Mouse (Mus musculus) neural tube, embryonic 12.5 days (tissue): ENCODE measurements around the gene Mre11a. TPM values are rescaled to one million over a fixed set of nuclear protein-coding genes. Genes with fewer than 3 reads are reported as not detected.

ENCODE experiments used
- ATAC-seq: fragments of 200-750 bp; cut with Nextera tagmentation; 2 replicates; pipeline ENCODE4 v1.8.0; 2017; ENCODE audit warnings: low read depth, mild to moderate bottlenecking, moderate TSS enrichment, moderate library complexity; ENCODE audit not compliant: low FRiP score
- H3K27ac ChIP-seq: fragments of 300-500 bp; sonication (generic); 2 replicates; pipeline ENCODE4 v1.5.1; 2016
- H3K27me3 ChIP-seq: fragments of 300-500 bp; sonication (generic); replicated peaks from 2 replicates; pipeline ENCODE4 v1.6.1; 2016; ENCODE audit warnings: mild to moderate bottlenecking
- H3K36me3 ChIP-seq: fragments of 300-500 bp; sonication (generic); 2 replicates; pipeline ENCODE4 v1.6.1; 2016; ENCODE audit warnings: mild to moderate bottlenecking
- H3K4me1 ChIP-seq: fragments of 300-500 bp; sonication (generic); 2 replicates; pipeline ENCODE4 v1.6.1; 2016
- H3K4me2 ChIP-seq: fragments of 300-500 bp; sonication (generic); replicated peaks from 2 replicates; pipeline ENCODE4 v1.6.1; 2016; ENCODE audit warnings: mild to moderate bottlenecking
- H3K4me3 ChIP-seq: fragments of 300-500 bp; sonication (generic); 2 replicates; pipeline ENCODE4 v1.5.1; 2016
- H3K9ac ChIP-seq: fragments of 300-500 bp; sonication (generic); 2 replicates; pipeline ENCODE4 v1.6.1; 2016; ENCODE audit warnings: mild to moderate bottlenecking
- H3K9me3 ChIP-seq: fragments of 300-500 bp; sonication (generic); 2 replicates; pipeline ENCODE4 v1.6.1; 2016; ENCODE audit warnings: mild to moderate bottlenecking
- WGBS: fragments of 180-500 bp; shearing (Covaris S2); methylation state at CpG from one replicate; pipeline ENCODE4 v1.1.7; 2016; 5-methylcytosine and 5-hydroxymethylcytosine counted together
- polyA plus RNA-seq: library from polyadenylated mRNA; unstranded; fragments of >200 nt; fragmentation: Nextera tagmentation; extraction: Ambion mirVana; gene quantifications from 2 replicates; pipeline ENCODE4 v1.2.1, GENCODE M21; 2016

Gene Mre11a
- polyA plus RNA-seq, 1 experiment from 2014 or later = 19.7 TPM

DNA sequence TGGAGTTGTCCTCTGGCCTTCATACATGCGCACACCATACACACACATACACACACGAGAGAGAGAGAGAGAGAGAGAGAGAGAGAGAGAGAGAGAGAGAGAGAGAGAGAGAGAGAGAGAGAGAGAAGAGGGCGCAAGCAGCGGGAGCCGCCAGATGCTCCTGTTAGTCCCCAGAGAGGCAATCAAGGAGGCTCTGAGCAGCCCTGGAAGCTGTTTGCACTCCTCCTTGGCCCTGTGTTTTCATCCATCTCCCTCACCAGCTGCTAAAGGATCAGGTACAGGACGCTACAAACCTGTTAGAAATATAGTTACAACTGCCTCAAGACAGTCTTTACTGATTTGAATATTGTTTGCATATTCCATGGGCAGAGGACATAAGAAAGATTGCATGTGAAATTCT lies 14.6 kb upstream of the Mre11a start:
- no peak for ATAC-seq

DNA sequence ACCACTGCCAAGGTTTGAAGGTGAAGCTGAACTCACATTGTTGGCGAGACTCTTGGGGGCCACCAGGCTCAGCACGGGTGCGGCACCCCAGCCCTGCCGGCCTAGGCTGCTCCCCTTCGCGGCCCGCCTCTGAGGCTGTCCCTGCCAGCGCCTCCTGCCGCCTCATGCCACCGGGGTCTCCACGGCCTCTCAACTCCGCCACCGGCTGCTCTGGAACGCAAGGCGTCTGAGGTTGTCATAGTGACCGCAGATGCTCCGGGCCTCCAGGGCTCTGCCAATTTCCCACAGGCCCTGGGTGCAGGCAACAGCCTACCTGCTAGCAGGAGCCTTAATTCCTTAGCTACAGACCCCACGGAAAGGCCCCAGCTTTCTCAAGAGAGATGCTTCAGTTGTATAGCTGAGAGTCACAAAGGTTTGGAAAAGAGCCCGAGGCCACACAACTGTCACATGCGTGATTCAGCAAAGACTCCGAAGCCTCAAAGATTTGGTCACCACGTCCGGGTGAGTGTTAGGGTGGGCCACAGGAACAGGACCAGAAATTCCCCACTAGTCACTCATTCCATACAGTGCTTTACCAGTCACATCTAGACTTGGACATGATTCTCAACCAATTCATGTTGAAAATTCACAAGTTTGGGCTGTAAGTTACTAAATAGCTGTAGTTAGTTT lies 13.5 kb upstream of the Mre11a start, which contains the start of gene 1700012B09Rik:
TSS of gene 1700012B09Rik (minus strand) at position 228 of the 669 bp plus-strand sequence.
- Histone ChIP-seq H3K4me2 (peak within 1 kb of the TSS; percentile 39), H3K9me3 (no peaks in the 10 kb centered on the region), H3K4me1 (peaks cover 18% of the 10 kb centered on the region), H3K27ac (no peak within 1 kb of the TSS), H3K36me3 (no peaks in the 10 kb centered on the region), H3K27me3 (no peaks in the 10 kb centered on the region), H3K9ac (0 out of 2 replicates have a peak within 1 kb of the TSS, but pooled peaks have one; percentile 4), H3K4me3 (no peak within 1 kb of the TSS)
- 19% methylated on average over 23 of the region's 23 CpGs for WGBS
- peak; percentile 74 for ATAC-seq

More for the DNA sequence above, 14.6 kb upstream of the Mre11a start:
- H3K4me1 ChIP-seq = peaks cover 18% of the 10 kb centered on the region
- 44% methylated on average over 6 of the region's 6 CpGs for WGBS
- H3K9me3 ChIP-seq = no peaks in the 10 kb centered on the region
- no peaks in the 10 kb centered on the region for H3K27me3 ChIP-seq
- H3K27ac ChIP-seq = no peak overlapping the region
- H3K9ac ChIP-seq = no peak overlapping the region
- no peak overlapping the region for H3K4me2 ChIP-seq
- H3K4me3 ChIP-seq = no peak overlapping the region
- no peaks in the 10 kb centered on the region for H3K36me3 ChIP-seq

DNA sequence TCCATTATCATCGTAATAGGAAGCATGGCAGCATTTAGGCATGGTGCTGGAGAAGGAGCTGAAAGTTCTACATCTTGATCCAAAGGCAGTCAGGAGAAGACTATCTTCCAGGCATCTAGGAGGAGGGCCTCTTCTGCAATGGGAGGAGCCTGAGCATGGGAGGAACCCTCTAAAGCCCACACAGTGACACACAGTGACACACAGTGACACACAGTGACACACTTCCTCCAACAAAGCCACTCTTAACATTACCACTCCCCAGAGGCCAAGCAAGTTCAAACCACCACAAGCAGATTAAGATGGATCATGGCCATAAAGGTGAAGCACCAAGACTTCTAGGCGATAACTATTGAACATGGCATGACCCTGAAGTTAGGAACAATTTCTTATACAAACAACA lies 12.4 kb upstream of the Mre11a start:
- 94% methylated on average over 2 of the region's 2 CpGs for WGBS
- ATAC-seq = no peak
- H3K9ac ChIP-seq = no peak overlapping the region
- H3K27ac ChIP-seq = no peak overlapping the region
- no peaks in the 10 kb centered on the region for H3K36me3 ChIP-seq
- H3K27me3 ChIP-seq = no peaks in the 10 kb centered on the region
- H3K4me2 ChIP-seq = no peak overlapping the region
- no peak overlapping the region for H3K4me3 ChIP-seq
- peaks cover 18% of the 10 kb centered on the region for H3K4me1 ChIP-seq
- H3K9me3 ChIP-seq = no peaks in the 10 kb centered on the region

DNA sequence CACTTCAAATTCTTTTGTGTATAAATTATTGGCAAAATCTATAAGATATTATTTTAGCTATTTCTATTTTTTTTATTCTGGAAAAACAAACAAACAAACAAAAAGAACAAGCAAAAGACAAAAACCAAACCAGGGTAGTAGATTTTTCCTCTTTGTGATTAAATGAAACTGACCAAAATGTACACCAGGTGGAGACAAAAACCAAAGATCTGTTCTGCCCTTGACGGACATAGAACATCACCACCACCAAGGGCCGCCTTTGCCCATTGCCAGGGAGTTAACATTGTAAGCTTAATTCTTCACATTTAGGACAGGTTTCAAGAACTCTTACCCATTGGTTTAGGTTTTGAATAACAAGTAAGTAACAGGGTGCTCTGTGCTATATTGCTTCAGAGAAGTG lies 10.6 kb upstream of the Mre11a start:
- no peak overlapping the region for H3K4me3 ChIP-seq
- no peak overlapping the region for H3K27ac ChIP-seq
- no peak for ATAC-seq
- H3K27me3 ChIP-seq = no peaks in the 10 kb centered on the region
- H3K9ac ChIP-seq = no peak overlapping the region
- no peak overlapping the region for H3K4me2 ChIP-seq
- peaks cover 11% of the 10 kb centered on the region for H3K4me1 ChIP-seq
- no peaks in the 10 kb centered on the region for H3K36me3 ChIP-seq
- no peaks in the 10 kb centered on the region for H3K9me3 ChIP-seq
- WGBS = 58% methylated on average over 2 of the region's 2 CpGs

DNA sequence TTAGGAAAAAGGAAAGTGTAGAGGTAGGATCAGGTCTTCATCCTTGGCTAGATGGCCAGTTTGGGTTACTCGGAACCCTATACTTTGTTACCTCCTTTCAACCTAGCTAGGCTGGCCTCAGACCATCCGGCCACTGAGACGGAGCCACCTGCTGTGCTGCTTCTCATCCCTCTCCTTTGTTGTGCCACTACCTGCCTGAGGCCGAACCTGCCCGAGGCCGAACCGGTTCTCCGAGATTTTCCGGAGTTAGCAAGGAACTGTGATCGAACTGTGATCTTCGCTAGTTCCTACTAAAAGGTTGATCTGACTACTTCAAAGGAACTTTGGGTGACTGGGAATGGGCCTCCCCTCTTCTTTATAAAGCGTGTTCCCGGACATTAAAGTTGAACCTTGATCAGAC lies 6.1 kb upstream of the Mre11a start:
- H3K36me3 ChIP-seq = peaks cover 15% of the 10 kb centered on the region
- H3K9me3 ChIP-seq = no peaks in the 10 kb centered on the region
- no peaks in the 10 kb centered on the region for H3K4me1 ChIP-seq
- no peaks in the 10 kb centered on the region for H3K27me3 ChIP-seq
- ATAC-seq = no peak
- no peak overlapping the region for H3K27ac ChIP-seq
- H3K4me3 ChIP-seq = no peak overlapping the region
- H3K9ac ChIP-seq = no peak overlapping the region
- WGBS = 38% methylated on average over 13 of the region's 13 CpGs
- H3K4me2 ChIP-seq = no peak overlapping the region

DNA sequence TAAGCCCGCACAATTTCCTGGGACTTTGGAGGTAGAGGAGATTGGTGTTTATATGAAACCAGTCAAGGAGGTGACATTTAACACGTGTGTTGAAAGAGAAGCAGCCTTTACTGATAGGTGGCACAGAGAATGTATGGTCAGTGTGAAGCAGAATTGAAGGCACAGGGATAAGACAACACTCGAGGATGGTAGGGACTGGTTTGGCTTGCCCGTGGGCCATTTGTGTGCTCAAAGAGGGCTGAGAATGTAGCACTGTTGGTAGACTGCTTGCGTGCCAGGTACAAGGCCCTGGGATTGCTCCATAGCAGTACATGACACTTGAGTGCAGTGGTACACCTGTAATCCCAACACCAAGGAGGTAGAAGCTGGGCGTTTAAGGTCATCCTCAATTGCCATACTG lies 2.9 kb downstream of the Mre11a start:
- Histone ChIP-seq H3K36me3 (peaks cover 24% of the 10 kb centered on the region), H3K27me3 (no peaks in the 10 kb centered on the region), H3K4me2 (no peak overlapping the region), H3K9ac (no peak overlapping the region), H3K4me3 (no peak overlapping the region), H3K9me3 (no peaks in the 10 kb centered on the region), H3K4me1 (no peaks in the 10 kb centered on the region), H3K27ac (no peak overlapping the region)
- ATAC-seq = no peak
- 91% methylated on average over 6 of the region's 6 CpGs for WGBS

DNA sequence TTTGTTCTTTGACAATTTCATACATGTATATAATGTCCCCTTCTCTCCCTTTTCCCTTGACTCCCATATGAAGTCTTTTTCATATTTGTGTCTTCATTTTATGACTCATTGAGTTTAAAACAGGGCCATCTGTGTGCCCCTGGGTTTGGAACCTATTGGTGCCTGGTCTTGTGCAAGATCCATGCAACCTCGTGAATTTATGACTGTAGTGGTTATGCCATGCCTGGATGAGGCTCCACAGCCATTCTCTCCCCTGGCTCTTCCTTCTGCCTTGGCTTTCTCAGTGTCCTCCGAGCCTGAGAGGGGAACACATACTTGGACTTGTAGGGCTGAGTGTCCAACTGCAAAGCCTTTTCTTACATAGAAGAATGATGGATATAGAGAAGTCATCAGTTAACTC lies 21.3 kb downstream of the Mre11a start:
- Histone ChIP-seq H3K9ac (no peak overlapping the region), H3K27ac (no peak overlapping the region), H3K4me3 (no peak overlapping the region), H3K4me1 (no peaks in the 10 kb centered on the region), H3K36me3 (peaks cover 56% of the 10 kb centered on the region), H3K27me3 (no peaks in the 10 kb centered on the region), H3K9me3 (no peaks in the 10 kb centered on the region), H3K4me2 (no peak overlapping the region)
- ATAC-seq = no peak
- WGBS = 96% methylated on average over 2 of the region's 2 CpGs

DNA sequence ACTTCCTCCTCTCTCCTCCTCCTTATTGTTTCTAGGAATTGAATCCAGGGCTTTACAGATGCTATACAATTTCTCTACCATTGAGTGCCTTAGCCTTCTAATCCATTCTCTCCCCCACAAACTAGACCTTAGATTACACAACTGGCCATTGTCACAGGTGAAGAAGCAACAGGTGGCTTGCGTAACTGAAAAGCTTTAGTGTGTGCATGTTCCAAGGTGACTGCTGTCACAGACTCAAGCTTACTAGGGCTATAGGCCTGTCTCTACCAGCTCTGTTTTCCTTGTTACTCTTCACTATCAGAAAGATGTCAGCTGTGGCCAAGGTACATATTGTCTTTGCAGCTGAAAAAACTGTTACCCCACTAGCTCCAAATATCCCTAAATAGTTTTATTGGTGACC lies 22.3 kb downstream of the Mre11a start:
- 95% methylated on average over 1 of the region's 1 CpGs for WGBS
- Histone ChIP-seq H3K27me3 (no peaks in the 10 kb centered on the region), H3K36me3 (peaks cover 52% of the 10 kb centered on the region), H3K4me2 (no peak overlapping the region), H3K4me3 (no peak overlapping the region), H3K4me1 (no peaks in the 10 kb centered on the region), H3K9ac (no peak overlapping the region), H3K9me3 (no peaks in the 10 kb centered on the region), H3K27ac (no peak overlapping the region)
- no peak for ATAC-seq

DNA sequence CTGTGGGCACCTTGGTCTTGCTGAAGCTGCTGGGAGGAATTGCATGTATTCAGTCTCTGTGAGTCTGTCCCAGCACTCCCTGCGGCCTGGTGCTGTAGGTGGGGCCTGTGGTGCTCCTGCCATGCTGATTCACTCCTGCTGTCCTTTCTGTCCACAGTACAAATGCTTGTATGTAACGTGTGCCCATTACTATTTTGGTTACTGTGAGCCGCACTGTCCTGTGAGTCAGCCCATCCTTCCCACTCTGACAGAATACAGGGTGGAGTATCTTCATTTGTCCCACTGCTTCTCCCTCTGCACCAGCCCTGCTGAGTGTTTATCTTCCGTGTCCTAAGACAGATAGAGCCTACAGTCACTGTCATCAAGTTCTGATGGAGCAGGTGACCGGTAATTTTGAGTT lies 25.7 kb downstream of the Mre11a start:
- no peak overlapping the region for H3K9ac ChIP-seq
- H3K4me2 ChIP-seq = no peak overlapping the region
- 95% methylated on average over 5 of the region's 5 CpGs for WGBS
- H3K36me3 ChIP-seq = peaks cover 48% of the 10 kb centered on the region
- H3K27me3 ChIP-seq = no peaks in the 10 kb centered on the region
- H3K9me3 ChIP-seq = no peaks in the 10 kb centered on the region
- H3K27ac ChIP-seq = no peak overlapping the region
- no peak for ATAC-seq
- no peaks in the 10 kb centered on the region for H3K4me1 ChIP-seq
- no peak overlapping the region for H3K4me3 ChIP-seq

DNA sequence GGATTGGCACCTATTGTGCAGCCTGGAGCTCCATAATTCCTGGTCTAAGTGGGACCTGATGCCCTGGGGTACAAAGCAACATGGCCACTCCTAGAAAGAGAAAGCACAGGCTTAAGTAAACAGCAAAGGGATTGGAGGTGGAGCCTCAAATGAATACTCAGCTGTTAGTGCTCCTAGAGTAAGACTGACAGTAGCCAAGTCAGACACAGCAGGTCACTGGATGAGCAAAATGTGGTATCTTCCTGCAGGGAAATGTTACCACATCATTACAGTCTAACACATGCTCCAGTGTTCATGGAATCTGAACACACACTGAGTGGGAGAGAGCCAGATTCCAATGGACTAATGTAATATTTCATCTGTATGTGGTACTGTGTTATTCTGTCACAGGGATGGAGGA lies 36.9 kb downstream of the Mre11a start:
- no peak overlapping the region for H3K27ac ChIP-seq
- no peak overlapping the region for H3K4me3 ChIP-seq
- no peak for ATAC-seq
- H3K9ac ChIP-seq = no peak overlapping the region; the same call in 1 of the 2 replicates
- no peaks in the 10 kb centered on the region for H3K4me1 ChIP-seq
- H3K4me2 ChIP-seq = no peak overlapping the region
- no peaks in the 10 kb centered on the region for H3K9me3 ChIP-seq
- H3K36me3 ChIP-seq = peaks cover 55% of the 10 kb centered on the region
- no peaks in the 10 kb centered on the region for H3K27me3 ChIP-seq

DNA sequence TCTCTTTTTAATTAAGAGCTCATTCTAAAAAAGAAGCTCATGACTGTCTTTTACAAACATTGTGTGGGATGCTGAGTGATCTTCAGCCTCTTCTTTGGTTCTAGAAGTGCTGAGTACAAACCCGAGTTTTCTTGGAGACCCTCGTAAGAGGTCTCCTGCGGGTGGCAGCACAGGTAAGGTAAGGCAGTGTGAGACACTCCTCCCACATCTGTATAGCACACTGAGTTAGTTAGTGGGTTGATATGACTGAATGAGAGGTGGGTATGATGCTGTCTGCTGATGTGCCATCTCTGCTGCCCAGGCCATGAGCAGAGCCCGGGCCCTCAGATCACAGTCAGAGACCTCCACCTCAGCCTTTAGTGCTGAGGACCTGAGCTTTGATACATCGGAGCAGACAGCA lies 40.4 kb downstream of the Mre11a start:
- Histone ChIP-seq H3K36me3 (peaks cover 33% of the 10 kb centered on the region), H3K4me3 (no peak overlapping the region), H3K9me3 (no peaks in the 10 kb centered on the region), H3K4me1 (no peaks in the 10 kb centered on the region), H3K27ac (no peak overlapping the region), H3K4me2 (no peak overlapping the region), H3K27me3 (no peaks in the 10 kb centered on the region), H3K9ac (no peak overlapping the region)
- 90% methylated on average over 5 of the region's 5 CpGs for WGBS
- ATAC-seq = no peak

DNA sequence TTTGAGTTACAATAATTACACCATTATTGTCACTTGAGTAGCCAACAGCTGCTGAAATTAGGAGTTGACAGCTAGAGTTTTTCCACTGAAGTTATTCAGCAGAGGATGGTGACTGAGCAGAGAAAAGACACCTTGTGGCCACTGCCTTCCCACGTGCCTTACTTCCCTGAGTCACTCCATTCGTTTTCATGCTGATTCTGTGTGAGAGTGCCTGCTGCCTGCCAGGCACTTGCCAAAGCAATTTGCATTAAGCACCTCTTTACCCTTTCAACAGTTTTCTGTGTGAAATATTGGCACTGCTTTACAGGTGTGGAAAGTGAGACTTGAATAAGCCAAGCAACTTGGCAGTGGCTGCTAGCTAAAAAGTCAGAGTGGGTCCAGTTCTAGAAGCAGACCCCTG lies 43.4 kb downstream of the Mre11a start:
- H3K27ac ChIP-seq = no peak overlapping the region
- no peak overlapping the region for H3K4me3 ChIP-seq
- 79% methylated on average over 2 of the region's 2 CpGs for WGBS
- H3K4me2 ChIP-seq = no peak overlapping the region
- peaks cover 36% of the 10 kb centered on the region for H3K36me3 ChIP-seq
- no peaks in the 10 kb centered on the region for H3K27me3 ChIP-seq
- no peaks in the 10 kb centered on the region for H3K4me1 ChIP-seq
- H3K9me3 ChIP-seq = no peaks in the 10 kb centered on the region
- ATAC-seq = no peak
- H3K9ac ChIP-seq = no peak overlapping the region

DNA sequence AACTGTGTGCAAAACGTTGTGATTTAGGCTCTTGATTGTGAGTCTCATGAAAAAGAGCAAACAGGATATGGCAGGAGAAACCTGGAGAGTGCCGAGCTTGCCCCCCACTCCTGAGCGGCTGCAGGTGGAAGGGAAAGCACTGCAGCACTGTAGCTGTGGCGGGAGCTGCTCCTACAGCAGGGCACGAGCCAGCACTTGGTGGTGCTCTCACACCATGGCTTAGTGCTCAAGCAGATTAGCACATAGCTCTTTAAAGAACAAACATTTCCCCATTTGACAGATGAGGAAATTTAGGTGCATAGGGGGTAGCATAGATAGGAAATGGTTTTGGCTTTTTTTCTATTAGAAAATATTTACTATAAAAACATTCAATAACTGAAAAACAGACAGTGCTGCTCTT lies 47.6 kb downstream of the Mre11a start:
- Histone ChIP-seq H3K27ac (no peak overlapping the region), H3K36me3 (peaks cover 47% of the 10 kb centered on the region), H3K9ac (no peak overlapping the region), H3K4me1 (no peaks in the 10 kb centered on the region), H3K4me2 (no peak overlapping the region), H3K4me3 (no peak overlapping the region), H3K27me3 (no peaks in the 10 kb centered on the region), H3K9me3 (no peaks in the 10 kb centered on the region)
- WGBS = 82% methylated on average over 5 of the region's 5 CpGs
- ATAC-seq = no peak
